Mouse (Mus musculus) NIH3T3 (cell line): Measurements from ENCODE around the gene Wdr83.

Source experiments
- DNase-seq: peaks from one replicate; pipeline ENCODE4 v3.0.0-alpha.2; 2012; ENCODE audit warnings: low read depth

Gene Wdr83

GRCm38 (mm10) chr8:85035165-85035727 is 45.9 kb downstream of the Wdr83 start:
- no peak for DNase-seq

- no peak for DNase-seq
Observed at GRCm38 (mm10) chr8:85034764-85035163, 46.3 kb downstream of the Wdr83 start.

- DNase-seq = no peak
Observed at GRCm38 (mm10) chr8:85033867-85034266, 47.2 kb downstream of the Wdr83 start.

- peak; percentile 64 for DNase-seq
Observed at GRCm38 (mm10) chr8:85032622-85033311, 48.3 kb downstream of the Wdr83 start.

GRCm38 (mm10) chr8:85029271-85029670 is 51.8 kb downstream of the Wdr83 start:
- DNase-seq = no peak

- peak; percentile 38 for DNase-seq
Observed at GRCm38 (mm10) chr8:85027922-85028321, 53.2 kb downstream of the Wdr83 start.

GRCm38 (mm10) chr8:85027516-85027855 is 53.6 kb downstream of the Wdr83 start:
- peak; percentile 35 for DNase-seq

GRCm38 (mm10) chr8:85026670-85027515 is 54.2 kb downstream of the Wdr83 start, which contains the start of gene Trir:
Gene Trir (plus strand): TSS chr8:85026823.
- DNase-seq = peak; percentile 98

GRCm38 (mm10) chr8:85025098-85025932 is 55.8 kb downstream of the Wdr83 start, which contains the start of gene Asna1:
Gene Asna1 (minus strand): TSS chr8:85025281.
- DNase-seq = peak; percentile 91
